Mouse (Mus musculus): Measurements from ENCODE around the gene Gm42957.

DNA sequence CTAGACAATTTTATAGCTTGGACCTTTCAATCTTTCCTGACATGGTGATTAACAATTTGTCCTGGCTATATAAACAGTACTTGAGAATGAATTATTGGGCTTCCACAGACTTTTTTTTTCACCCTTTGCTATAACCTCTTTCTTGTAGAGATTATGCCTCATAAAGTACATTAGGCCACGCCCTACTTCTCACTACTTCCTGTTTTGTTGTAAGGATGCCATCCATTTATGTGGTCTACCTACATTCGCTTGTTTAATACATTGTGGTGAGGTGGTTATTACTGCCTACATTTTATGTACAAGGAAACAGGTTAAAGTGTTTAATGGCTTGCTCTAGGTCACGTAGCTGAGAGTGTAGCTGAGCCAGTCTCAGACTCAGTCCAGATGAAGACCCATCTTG is 39.9 kb downstream of the Gm42957 start:
- no peak for TF ChIP-seq CTCF (IDR thresholded peaks at IDR 0.05; ENCODE audit: extremely low read depth, insufficient read depth, low read length)
- no peak for TF ChIP-seq POLR2A (IDR thresholded peaks at IDR 0.05; ENCODE audit: extremely low read depth, insufficient read depth, low read length)
